Mouse (Mus musculus) common myeloid progenitor, adult 5-6 weeks (primary cell): ENCODE measurements at regions not wholly inside any gene's neighbourhood (a gene's known extent, or its start where the extent isn't known, plus 50 kb on each side); places are given as distances from the start of the nearest gene placed in this dataset.

ENCODE experiments used
- ATAC-seq: replicated peaks from 2 replicates; pipeline ENCODE4 v1.8.0; 2016; ENCODE audit warnings: low read depth, mild to moderate bottlenecking, moderate TSS enrichment, inconsistent platforms; ENCODE audit not compliant: poor library complexity, severe bottlenecking

GRCm38 (mm10) chr2:51015360-51016128, 133.4 kb downstream of the Rnd3 start:
- peak; percentile 29; the same call in 1 of the 2 replicates for ATAC-seq

- ATAC-seq: peak; percentile 65
Observed at GRCm38 (mm10) chr2:51014232-51014631, 134.7 kb downstream of the Rnd3 start.

- ATAC-seq: peak; percentile 62
Observed at GRCm38 (mm10) chr2:51013090-51013489, 135.8 kb downstream of the Rnd3 start.

- ATAC-seq: no peak
Observed at GRCm38 (mm10) chr2:51008251-51008533, 140.7 kb downstream of the Rnd3 start.

- ATAC-seq: no peak
Observed at GRCm38 (mm10) chr2:51007409-51008250, 141.3 kb downstream of the Rnd3 start.

GRCm38 (mm10) chr2:51006818-51007217, 142.1 kb downstream of the Rnd3 start:
- no peak for ATAC-seq

- ATAC-seq: no peak
Observed at GRCm38 (mm10) chr2:51001548-51001947, 147.4 kb downstream of the Rnd3 start.

GRCm38 (mm10) chr2:50983883-50984410, 165.0 kb downstream of the Rnd3 start:
- no peak for ATAC-seq

GRCm38 (mm10) chr2:50982571-50982970, 166.3 kb downstream of the Rnd3 start:
- ATAC-seq: no peak

- ATAC-seq: no peak
Observed at GRCm38 (mm10) chr2:50978356-50978755, 170.6 kb downstream of the Rnd3 start.

GRCm38 (mm10) chr2:50971131-50971825, 177.6 kb downstream of the Rnd3 start:
- no peak for ATAC-seq

GRCm38 (mm10) chr2:50968382-50968781, 180.5 kb downstream of the Rnd3 start:
- no peak for ATAC-seq

GRCm38 (mm10) chr2:50967826-50968225, 181.1 kb downstream of the Rnd3 start:
- no peak for ATAC-seq

GRCm38 (mm10) chr2:50967133-50967532, 181.8 kb downstream of the Rnd3 start:
- no peak for ATAC-seq

GRCm38 (mm10) chr2:50965485-50966017, 183.4 kb downstream of the Rnd3 start:
- no peak for ATAC-seq

- ATAC-seq: no peak
Observed at GRCm38 (mm10) chr2:50964062-50964461, 184.8 kb downstream of the Rnd3 start.

- no peak for ATAC-seq
Observed at GRCm38 (mm10) chr2:50961049-50961448, 187.9 kb downstream of the Rnd3 start.

GRCm38 (mm10) chr2:50959323-50959722, 189.6 kb downstream of the Rnd3 start:
- ATAC-seq: no peak

- ATAC-seq: no peak
Observed at GRCm38 (mm10) chr2:50954361-50955066, 194.4 kb downstream of the Rnd3 start.

GRCm38 (mm10) chr2:50951027-50951426, 197.9 kb downstream of the Rnd3 start:
- ATAC-seq: no peak
